Mouse (Mus musculus): Measurements from ENCODE around the gene Itga9. TPM values are rescaled to one million over a fixed set of nuclear protein-coding genes. Genes with fewer than 3 reads are reported as not detected.
A peak's percentile ranks its signal among the peaks of the same experiment; 100 is the strongest.

Gene Itga9
- total RNA-seq, 4 experiments from 2014 or later, result 5.6 to 6.3 (median 6.1) TPM

GRCm38 (mm10) chr9:118725128-118725527 is 118.6 kb downstream of the Itga9 start:
- DNase-seq (ENCODE audit: low spot score in 2 of 2), result no peak

GRCm38 (mm10) chr9:118726550-118726949 is 120.1 kb downstream of the Itga9 start:
- DNase-seq (ENCODE audit: low spot score in 2 of 2), result no peak

- DNase-seq (ENCODE audit: low spot score in 2 of 2), result no peak
These were observed 121.8 kb downstream of the Itga9 start for GRCm38 (mm10) chr9:118728296-118728695.

GRCm38 (mm10) chr9:118728987-118729386 is 122.5 kb downstream of the Itga9 start:
- DNase-seq (ENCODE audit: low spot score in 2 of 2), result peak in 1 of 2 experiments; percentile 30

GRCm38 (mm10) chr9:118730172-118730571 is 123.7 kb downstream of the Itga9 start:
- DNase-seq (ENCODE audit: low spot score in 2 of 2), result no peak

GRCm38 (mm10) chr9:118730871-118731390 is 124.4 kb downstream of the Itga9 start:
- no peak for DNase-seq (ENCODE audit: low spot score in 2 of 2)

GRCm38 (mm10) chr9:118731650-118732049 is 125.2 kb downstream of the Itga9 start:
- no peak for DNase-seq (ENCODE audit: low spot score in 2 of 2)

- no peak for DNase-seq (ENCODE audit: low spot score in 2 of 2)
These were observed 127.1 kb downstream of the Itga9 start for GRCm38 (mm10) chr9:118733601-118734000.

- no peak for DNase-seq (ENCODE audit: low spot score in 2 of 2)
These were observed 130.6 kb downstream of the Itga9 start for GRCm38 (mm10) chr9:118737124-118737523.

GRCm38 (mm10) chr9:118737601-118738137 is 131.2 kb downstream of the Itga9 start:
- DNase-seq (ENCODE audit: low spot score in 2 of 2), result no peak

GRCm38 (mm10) chr9:118738311-118738710 is 131.8 kb downstream of the Itga9 start:
- DNase-seq (ENCODE audit: low spot score in 2 of 2), result no peak

GRCm38 (mm10) chr9:118739071-118739470 is 132.6 kb downstream of the Itga9 start:
- DNase-seq (ENCODE audit: low spot score in 2 of 2), result no peak

- no peak for DNase-seq (ENCODE audit: low spot score in 2 of 2)
These were observed 133.2 kb downstream of the Itga9 start for GRCm38 (mm10) chr9:118739659-118740058.

- DNase-seq (ENCODE audit: low spot score in 2 of 2), result no peak
These were observed 134.8 kb downstream of the Itga9 start for GRCm38 (mm10) chr9:118741268-118741667.

- no peak for DNase-seq (ENCODE audit: low spot score in 2 of 2)
These were observed 143.0 kb downstream of the Itga9 start for GRCm38 (mm10) chr9:118749335-118749949.

- DNase-seq (ENCODE audit: low spot score in 2 of 2), result no peak
These were observed 144.3 kb downstream of the Itga9 start for GRCm38 (mm10) chr9:118750828-118751227.

- no peak for DNase-seq (ENCODE audit: low spot score in 2 of 2)
These were observed 145.9 kb downstream of the Itga9 start for GRCm38 (mm10) chr9:118752376-118752775.

- no peak for DNase-seq (ENCODE audit: low spot score in 2 of 2)
These were observed 153.0 kb downstream of the Itga9 start for GRCm38 (mm10) chr9:118759462-118759861.

- DNase-seq (ENCODE audit: low spot score in 2 of 2), result no peak
These were observed 155.6 kb downstream of the Itga9 start for GRCm38 (mm10) chr9:118761953-118762590.

GRCm38 (mm10) chr9:118762759-118763158 is 156.3 kb downstream of the Itga9 start:
- DNase-seq (ENCODE audit: low spot score in 2 of 2), result peak; percentile 17 to 64

GRCm38 (mm10) chr9:118763203-118763602 is 156.7 kb downstream of the Itga9 start:
- no peak for DNase-seq (ENCODE audit: low spot score in 2 of 2)

- DNase-seq (ENCODE audit: low spot score in 2 of 2), result no peak
These were observed 157.2 kb downstream of the Itga9 start for GRCm38 (mm10) chr9:118763646-118764045.

GRCm38 (mm10) chr9:118765059-118765458 is 158.6 kb downstream of the Itga9 start:
- DNase-seq (ENCODE audit: low spot score in 2 of 2), result no peak
